Mouse (Mus musculus): ENCODE results near the gene Fignl2. TPM values are rescaled to one million over a fixed set of nuclear protein-coding genes. Genes with fewer than 3 reads are reported as not detected.
"Not testable (repeated sequence)": the region's sequence is repeated elsewhere in the genome, so short reads cannot be mapped to it uniquely, and the experiment has no call there.

The Fignl2 gene
- polyA plus RNA-seq, 1 experiment from 2014 or later = 0.12 TPM

- Histone ChIP-seq H3K9me3 (replicated peaks; ENCODE audit: control insufficient read depth, low read length) (peaks cover 4% of the 10 kb centered on the region; the same call in 1 of the 2 replicates), H3K9ac (ENCODE audit: low read length) (no peak within 1 kb of the TSS), H3K27ac (ENCODE audit: low read length) (no peak within 1 kb of the TSS), H3K4me1 (ENCODE audit: control insufficient read depth, insufficient read depth, low read length) (no peaks in the 10 kb centered on the region; the same call in 1 of the 2 replicates), H3K27me3 (ENCODE audit: control insufficient read depth, insufficient read depth, low read length) (peaks cover 6% of the 10 kb centered on the region; the same call in 1 of the 2 replicates), H3K4me2 (ENCODE audit: low read depth, low read length) (no peak within 1 kb of the TSS), H3K36me3 (ENCODE audit: control insufficient read depth, insufficient read depth) (no peaks in the 10 kb centered on the region), H3K4me3 (ENCODE audit: low read length) (no peak within 1 kb of the TSS)
- ATAC-seq (replicated peaks; ENCODE audit: extremely low read depth, insufficient read depth, low FRiP score) = no peak
- WGBS = 68% methylated on average over 5 of the region's 5 CpGs
Observed at GRCm38 (mm10) chr15:101115511-101116110, 37.2 kb upstream of the Fignl2 start, which contains the start of gene Ankrd33. TSS of gene Ankrd33 (plus strand) at chr15:101115755.

DNA sequence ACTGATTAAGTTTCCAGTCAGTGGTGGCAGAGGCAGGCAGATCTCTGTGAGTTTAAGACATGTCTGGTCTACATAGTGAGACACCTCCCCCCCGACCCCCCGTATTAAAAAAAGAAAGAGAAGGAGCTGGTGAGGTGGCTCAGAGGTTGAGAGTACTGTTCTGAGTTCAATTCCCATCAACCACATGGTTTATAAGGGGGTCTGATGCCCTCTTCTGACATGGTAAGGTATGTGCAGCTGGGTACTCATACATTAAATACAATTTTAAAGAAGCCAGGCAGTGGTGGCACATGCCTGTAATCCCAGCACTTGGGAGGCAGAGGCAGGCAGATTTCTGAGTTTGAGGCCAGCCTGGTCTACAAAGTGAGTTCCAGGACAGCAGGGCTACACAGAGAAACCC, 35.4 kb upstream of the Fignl2 start:
- WGBS = 86% methylated on average over 2 of the region's 2 CpGs
- not testable (repeated sequence) for H3K4me2 ChIP-seq (ENCODE audit: low read depth, low read length); ATAC-seq (replicated peaks; ENCODE audit: extremely low read depth, insufficient read depth, low FRiP score); H3K4me3 ChIP-seq (ENCODE audit: low read length); H3K9ac ChIP-seq (ENCODE audit: low read length); H3K27me3 ChIP-seq (ENCODE audit: control insufficient read depth, insufficient read depth, low read length); H3K9me3 ChIP-seq (replicated peaks; ENCODE audit: control insufficient read depth, low read length); H3K27ac ChIP-seq (ENCODE audit: low read length); H3K36me3 ChIP-seq (ENCODE audit: control insufficient read depth, insufficient read depth); H3K4me1 ChIP-seq (ENCODE audit: control insufficient read depth, insufficient read depth, low read length)

- 54% methylated on average over 8 of the region's 8 CpGs for WGBS
- Histone ChIP-seq H3K4me1 (ENCODE audit: control insufficient read depth, insufficient read depth, low read length) (no peaks in the 10 kb centered on the region; the same call in 1 of the 2 replicates), H3K9me3 (replicated peaks; ENCODE audit: control insufficient read depth, low read length) (peaks cover 4% of the 10 kb centered on the region; the same call in 1 of the 2 replicates), H3K9ac (ENCODE audit: low read length) (no peak overlapping the region), H3K4me2 (ENCODE audit: low read depth, low read length) (no peak overlapping the region), H3K36me3 (ENCODE audit: control insufficient read depth, insufficient read depth) (no peaks in the 10 kb centered on the region), H3K27me3 (ENCODE audit: control insufficient read depth, insufficient read depth, low read length) (peaks cover 6% of the 10 kb centered on the region; the same call in 1 of the 2 replicates), H3K27ac (ENCODE audit: low read length) (peak overlapping the region; percentile 40), H3K4me3 (ENCODE audit: low read length) (no peak overlapping the region)
- peak; percentile 49 for ATAC-seq (replicated peaks; ENCODE audit: extremely low read depth, insufficient read depth, low FRiP score)
Observed at GRCm38 (mm10) chr15:101113176-101113575, 34.8 kb upstream of the Fignl2 start.

- ATAC-seq (replicated peaks; ENCODE audit: extremely low read depth, insufficient read depth, low FRiP score) = no peak
- H3K36me3 ChIP-seq (ENCODE audit: control insufficient read depth, insufficient read depth) = no peaks in the 10 kb centered on the region
- 61% methylated on average over 5 of the region's 5 CpGs for WGBS
Observed at GRCm38 (mm10) chr15:101107906-101108671, 29.7 kb upstream of the Fignl2 start.

DNA sequence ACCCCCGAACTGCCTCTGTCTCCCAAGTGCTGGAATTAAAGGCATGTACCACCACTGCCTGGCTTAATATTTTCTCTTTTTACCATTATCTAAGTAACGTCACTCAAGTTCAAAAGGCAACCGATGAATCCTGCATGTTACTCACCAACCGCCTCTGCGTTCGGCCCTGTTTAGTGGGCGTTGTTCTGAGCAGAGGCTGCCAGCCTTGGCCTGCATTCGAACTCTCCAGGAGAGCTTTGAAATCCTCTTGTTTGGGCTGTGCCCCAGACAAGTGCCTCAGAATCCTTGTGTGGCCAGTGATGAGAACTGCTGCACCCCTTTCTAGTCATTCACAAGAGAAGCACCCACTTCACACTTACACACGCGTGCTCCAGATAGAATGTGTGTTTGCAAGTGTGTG, 27.6 kb upstream of the Fignl2 start:
- H3K27ac ChIP-seq (ENCODE audit: low read length) = no peak overlapping the region
- no peak overlapping the region for H3K4me3 ChIP-seq (ENCODE audit: low read length)
- H3K9me3 ChIP-seq (replicated peaks; ENCODE audit: control insufficient read depth, low read length) = no peaks in the 10 kb centered on the region
- no peak for ATAC-seq (replicated peaks; ENCODE audit: extremely low read depth, insufficient read depth, low FRiP score)
- H3K9ac ChIP-seq (ENCODE audit: low read length) = no peak overlapping the region
- peaks cover 3% of the 10 kb centered on the region; the same call in 1 of the 2 replicates for H3K27me3 ChIP-seq (ENCODE audit: control insufficient read depth, insufficient read depth, low read length)
- no peaks in the 10 kb centered on the region for H3K36me3 ChIP-seq (ENCODE audit: control insufficient read depth, insufficient read depth)
- H3K4me2 ChIP-seq (ENCODE audit: low read depth, low read length) = no peak overlapping the region; the same call in 1 of the 2 replicates
- no peaks in the 10 kb centered on the region for H3K4me1 ChIP-seq (ENCODE audit: control insufficient read depth, insufficient read depth, low read length)
- WGBS = 82% methylated on average over 10 of the region's 10 CpGs

More at GRCm38 (mm10) chr15:101107906-101108671, 29.7 kb upstream of the Fignl2 start:
- H3K4me2 ChIP-seq (ENCODE audit: low read depth, low read length) = no peak overlapping the region
- H3K9ac ChIP-seq (ENCODE audit: low read length) = no peak overlapping the region
- H3K27ac ChIP-seq (ENCODE audit: low read length) = no peak overlapping the region
- H3K27me3 ChIP-seq (ENCODE audit: control insufficient read depth, insufficient read depth, low read length) = peaks cover 6% of the 10 kb centered on the region; the same call in 1 of the 2 replicates
- no peak overlapping the region for H3K4me3 ChIP-seq (ENCODE audit: low read length)
- no peaks in the 10 kb centered on the region for H3K4me1 ChIP-seq (ENCODE audit: control insufficient read depth, insufficient read depth, low read length)
- H3K9me3 ChIP-seq (replicated peaks; ENCODE audit: control insufficient read depth, low read length) = no peaks in the 10 kb centered on the region

DNA sequence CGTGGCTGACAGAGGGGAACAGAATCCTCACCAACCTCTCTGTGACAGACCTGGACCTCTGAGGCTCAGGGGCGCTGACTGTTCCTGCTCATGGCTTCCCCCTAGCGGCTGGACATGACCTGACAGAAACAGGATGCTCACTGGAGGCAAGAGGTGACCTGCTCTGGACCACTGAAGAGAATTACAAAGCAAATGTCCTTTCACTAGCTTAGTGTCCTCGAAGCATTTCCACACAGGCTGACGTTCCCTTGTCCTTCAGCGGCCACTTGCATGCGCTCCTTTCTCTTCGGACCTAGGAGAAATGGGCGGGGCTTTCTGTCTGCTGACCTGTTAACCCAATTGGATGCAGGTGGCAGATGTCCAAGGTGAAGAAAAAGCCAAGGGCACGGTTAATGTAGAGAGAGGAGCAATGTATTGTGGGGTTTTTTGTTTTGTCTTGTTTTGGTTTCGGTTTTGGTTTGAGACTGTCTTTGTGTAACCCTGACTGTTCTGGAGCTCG, 27.2 kb upstream of the Fignl2 start:
- WGBS = 17% methylated on average over 12 of the region's 12 CpGs
- H3K9me3 ChIP-seq (replicated peaks; ENCODE audit: control insufficient read depth, low read length) = no peaks in the 10 kb centered on the region
- H3K27ac ChIP-seq (ENCODE audit: low read length) = no peak overlapping the region
- no peaks in the 10 kb centered on the region for H3K27me3 ChIP-seq (ENCODE audit: control insufficient read depth, insufficient read depth, low read length)
- H3K36me3 ChIP-seq (ENCODE audit: control insufficient read depth, insufficient read depth) = no peaks in the 10 kb centered on the region
- peak overlapping the region; percentile 52 for H3K4me2 ChIP-seq (ENCODE audit: low read depth, low read length)
- H3K4me1 ChIP-seq (ENCODE audit: control insufficient read depth, insufficient read depth, low read length) = no peaks in the 10 kb centered on the region
- H3K4me3 ChIP-seq (ENCODE audit: low read length) = peak overlapping the region; percentile 30
- no peak overlapping the region for H3K9ac ChIP-seq (ENCODE audit: low read length)
- ATAC-seq (replicated peaks; ENCODE audit: extremely low read depth, insufficient read depth, low FRiP score) = peak; percentile 76; the same call in 1 of the 2 replicates

DNA sequence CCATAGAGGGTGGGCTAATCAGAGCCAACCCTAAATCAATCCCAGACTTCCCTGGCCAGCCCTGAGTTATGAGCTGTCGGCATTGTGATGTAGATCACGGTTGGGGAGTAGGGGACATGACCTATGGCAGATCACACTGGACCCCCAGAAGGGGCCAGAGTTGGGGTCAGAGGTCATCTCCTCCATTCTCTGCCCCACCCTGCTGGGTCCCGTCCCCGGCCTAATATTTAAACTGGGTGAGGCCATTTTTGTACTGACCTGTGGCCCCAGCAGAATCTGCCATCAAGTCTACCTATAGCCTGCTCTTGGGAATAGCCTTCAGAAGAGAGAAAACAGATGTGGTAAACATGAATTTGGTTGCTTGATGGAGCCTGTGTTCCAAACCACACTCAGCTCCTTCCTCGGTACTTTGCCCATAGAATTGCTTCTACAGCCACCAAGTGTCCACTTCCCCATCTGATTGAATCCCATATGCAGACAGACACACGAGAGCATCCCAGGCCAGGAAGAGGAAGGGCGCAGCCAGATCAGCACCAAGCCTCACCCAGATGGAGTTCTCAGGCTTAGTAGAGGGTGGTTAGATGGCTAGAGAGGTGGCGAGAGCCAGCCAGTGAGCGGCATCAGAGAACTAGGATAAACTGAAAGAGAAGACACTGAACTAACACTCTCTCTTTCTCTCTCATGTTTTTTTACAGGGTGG, 25.4 kb upstream of the Fignl2 start:
- Histone ChIP-seq H3K27ac (ENCODE audit: low read length) (no peak overlapping the region), H3K9me3 (replicated peaks; ENCODE audit: control insufficient read depth, low read length) (no peaks in the 10 kb centered on the region), H3K27me3 (ENCODE audit: control insufficient read depth, insufficient read depth, low read length) (peaks cover 7% of the 10 kb centered on the region), H3K4me2 (ENCODE audit: low read depth, low read length) (no peak overlapping the region), H3K4me1 (ENCODE audit: control insufficient read depth, insufficient read depth, low read length) (no peaks in the 10 kb centered on the region), H3K9ac (ENCODE audit: low read length) (no peak overlapping the region), H3K36me3 (ENCODE audit: control insufficient read depth, insufficient read depth) (no peaks in the 10 kb centered on the region), H3K4me3 (ENCODE audit: low read length) (no peak overlapping the region)
- WGBS = 87% methylated on average over 9 of the region's 9 CpGs
- no peak for ATAC-seq (replicated peaks; ENCODE audit: extremely low read depth, insufficient read depth, low FRiP score)

DNA sequence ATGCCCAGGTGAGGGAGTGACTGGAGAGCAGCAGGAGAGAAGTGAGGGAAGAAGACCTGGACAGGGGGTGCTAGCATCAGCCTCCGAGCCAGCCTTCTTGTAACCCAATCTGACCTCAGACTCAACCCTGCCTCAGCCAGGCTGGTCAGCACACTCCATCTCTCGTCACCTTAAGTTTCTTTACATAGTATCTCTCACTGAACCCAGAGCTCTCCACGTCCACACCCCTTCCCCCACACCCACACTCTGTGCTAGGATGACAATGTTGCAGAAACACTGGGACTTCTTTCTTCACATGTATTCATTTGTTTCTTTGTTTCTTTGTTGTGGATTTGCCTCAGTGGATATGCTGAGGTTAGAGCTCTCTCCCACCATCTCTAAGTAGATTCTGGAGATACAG, 22.6 kb upstream of the Fignl2 start:
- peaks cover 8% of the 10 kb centered on the region for H3K4me1 ChIP-seq (ENCODE audit: control insufficient read depth, insufficient read depth, low read length)
- 45% methylated on average over 3 of the region's 3 CpGs for WGBS
- no peak overlapping the region for H3K9ac ChIP-seq (ENCODE audit: low read length)
- no peaks in the 10 kb centered on the region for H3K9me3 ChIP-seq (replicated peaks; ENCODE audit: control insufficient read depth, low read length)
- H3K27me3 ChIP-seq (ENCODE audit: control insufficient read depth, insufficient read depth, low read length) = peaks cover 18% of the 10 kb centered on the region
- H3K27ac ChIP-seq (ENCODE audit: low read length) = no peak overlapping the region
- no peak for ATAC-seq (replicated peaks; ENCODE audit: extremely low read depth, insufficient read depth, low FRiP score)
- no peaks in the 10 kb centered on the region for H3K36me3 ChIP-seq (ENCODE audit: control insufficient read depth, insufficient read depth)
- no peak overlapping the region for H3K4me3 ChIP-seq (ENCODE audit: low read length)
- no peak overlapping the region for H3K4me2 ChIP-seq (ENCODE audit: low read depth, low read length)

Data from heart, embryonic 16.5 days (tissue).